Mouse (Mus musculus) CH12.LX (cell line): ENCODE measurements around the gene Adgrg5. TPM values are rescaled to one million over a fixed set of nuclear protein-coding genes. Genes with fewer than 3 reads are reported as not detected.

ENCODE experiments used
- DNase-seq: peaks from one replicate; pipeline ENCODE4 v3.0.0-alpha.2; 2013; ENCODE audit errors: extremely low read depth
- H3K27ac ChIP-seq: 2 replicates; pipeline ENCODE4 v1.5.1; 2012; ENCODE audit warnings: low read depth, mild to moderate bottlenecking, control low read depth, moderate library complexity; ENCODE audit not compliant: insufficient read depth
- H3K27me3 ChIP-seq: replicated peaks from 2 replicates; pipeline ENCODE3; 2012; ENCODE audit warnings: inconsistent platforms
- H3K36me3 ChIP-seq, 2 experiments: replicated peaks in 1 of 2; 2 replicates each; pipeline versions ENCODE3 to v1.6.1; 2012; ENCODE audit warnings: inconsistent platforms in 1 of 2, low read length in 1 of 2, mild to moderate bottlenecking in 1 of 2, mixed read lengths in 1 of 2, moderate library complexity in 1 of 2; ENCODE audit not compliant: control insufficient read depth in 1 of 2, insufficient read depth in 1 of 2
- H3K4me1 ChIP-seq, 2 experiments: 2 replicates each; pipeline ENCODE4 v1.6.1; 2012; ENCODE audit warnings: inconsistent platforms in 1 of 2, moderate library complexity in 1 of 2; ENCODE audit not compliant: insufficient read depth in 2 of 2, control insufficient read depth in 1 of 2
- H3K4me2 ChIP-seq: 2 replicates; pipeline ENCODE4 v1.6.1; 2012; ENCODE audit warnings: low read depth, mild to moderate bottlenecking, control low read depth; ENCODE audit not compliant: poor library complexity, insufficient read depth, severe bottlenecking
- H3K4me3 ChIP-seq, 3 experiments: fragments of 150-350 bp in 1 of 3; sonication (generic) in 1 of 3; replicated peaks in 1 of 3; 2 replicates each; pipeline versions ENCODE3 to v1.5.1; 2011 to 2012; ENCODE audit warnings: low read depth in 2 of 3, low read length in 2 of 3, mild to moderate bottlenecking in 2 of 3, moderate library complexity in 2 of 3, control low read depth in 1 of 3, improper control_type of control experiment in 1 of 3, inconsistent platforms in 1 of 3, mixed read lengths in 1 of 3; ENCODE audit not compliant: poor library complexity in 1 of 3
- H3K79me2 ChIP-seq: replicated peaks from 2 replicates; pipeline ENCODE4 v1.6.1; 2012; ENCODE audit warnings: mild to moderate bottlenecking, moderate library complexity; ENCODE audit not compliant: control insufficient read depth, poor library complexity, insufficient read depth, severe bottlenecking; ENCODE audit errors: extremely low read depth
- H3K9ac ChIP-seq: 2 replicates; pipeline ENCODE4 v1.6.1; 2012; ENCODE audit warnings: low read depth, mild to moderate bottlenecking, control low read depth, moderate library complexity; ENCODE audit not compliant: insufficient read depth
- H3K9me3 ChIP-seq: replicated peaks from 2 replicates; pipeline ENCODE3; 2012; ENCODE audit warnings: low read length, inconsistent platforms, mixed read lengths
- BHLHE40 ChIP-seq: IDR thresholded peaks from 2 replicates; pipeline ENCODE4 v1.6.1; 2011; ENCODE audit warnings: mild to moderate bottlenecking, low read depth, low read length, improper control_type of control experiment
- CTCF ChIP-seq, 2 experiments: IDR thresholded peaks in 1 of 2; conservative IDR thresholded peaks in 1 of 2; 2 replicates each; pipeline ENCODE4 v1.5.1; 2011 to 2012; ENCODE audit warnings: low read depth in 2 of 2, low read length in 2 of 2, improper control_type of control experiment in 1 of 2, inconsistent platforms in 1 of 2, mild to moderate bottlenecking in 1 of 2, moderate library complexity in 1 of 2
- ELF1 ChIP-seq: IDR thresholded peaks from 2 replicates; pipeline ENCODE4 v1.6.1; 2014; ENCODE audit warnings: low read depth, mild to moderate bottlenecking, inconsistent platforms, low read length, improper control_type of control experiment
- EP300 ChIP-seq: IDR thresholded peaks from 2 replicates; pipeline ENCODE4 v1.6.1; 2011; ENCODE audit warnings: low read length, improper control_type of control experiment
- ETS1 ChIP-seq: conservative IDR thresholded peaks from 2 replicates; pipeline ENCODE4 v1.6.1; 2012; ENCODE audit warnings: low read depth, mild to moderate bottlenecking, inconsistent platforms, low read length, improper control_type of control experiment, moderate library complexity
- HCFC1 ChIP-seq: IDR thresholded peaks from 2 replicates; pipeline ENCODE4 v1.6.1; 2012; ENCODE audit warnings: low read depth, mild to moderate bottlenecking, inconsistent platforms, low read length, improper control_type of control experiment
- IRF4 ChIP-seq: IDR thresholded peaks from 2 replicates; pipeline ENCODE4 v1.6.1; 2014; ENCODE audit warnings: low read depth, mild to moderate bottlenecking, inconsistent platforms, low read length, improper control_type of control experiment
- JUN ChIP-seq: IDR thresholded peaks from 2 replicates; pipeline ENCODE4 v1.6.1; 2011; ENCODE audit warnings: low read depth, mild to moderate bottlenecking, low read length, improper control_type of control experiment, moderate library complexity; ENCODE audit not compliant: insufficient read depth
- MAFK ChIP-seq: IDR thresholded peaks from 2 replicates; pipeline ENCODE4 v1.6.1; 2011; ENCODE audit warnings: low read length, improper control_type of control experiment; ENCODE audit not compliant: insufficient replicate concordance
- MEF2A ChIP-seq: IDR thresholded peaks from 2 replicates; pipeline ENCODE4 v1.6.1; 2014; ENCODE audit warnings: low read depth, mild to moderate bottlenecking, inconsistent platforms, low read length, improper control_type of control experiment, borderline replicate concordance
- MYC ChIP-seq: IDR thresholded peaks from 2 replicates; pipeline ENCODE4 v1.6.1; 2011; ENCODE audit warnings: low read depth, mild to moderate bottlenecking, improper control_type of control experiment, low read length
- NELFE ChIP-seq: IDR thresholded peaks from 2 replicates; pipeline ENCODE4 v1.6.1; 2011; ENCODE audit warnings: low read depth, low read length, improper control_type of control experiment
- PAX5 ChIP-seq: IDR thresholded peaks from 2 replicates; pipeline ENCODE4 v1.6.1; 2012; ENCODE audit warnings: low read length, inconsistent platforms, mixed read lengths
- POLR2A ChIP-seq: IDR thresholded peaks from 2 replicates; pipeline ENCODE4 v1.6.1; 2011; ENCODE audit warnings: low read depth, mild to moderate bottlenecking, improper control_type of control experiment, low read length
- RAD21 ChIP-seq: IDR thresholded peaks from 2 replicates; pipeline ENCODE4 v1.6.1; 2011; ENCODE audit warnings: low read depth, mild to moderate bottlenecking, low read length, improper control_type of control experiment, moderate library complexity
- SMC3 ChIP-seq: IDR thresholded peaks from 2 replicates; pipeline ENCODE4 v1.6.1; 2011; ENCODE audit warnings: low read depth, low read length, improper control_type of control experiment
- TBP ChIP-seq: conservative IDR thresholded peaks from 2 replicates; pipeline ENCODE4 v1.6.1; 2011; ENCODE audit warnings: low read depth, low read length, improper control_type of control experiment
- USF1 ChIP-seq: IDR thresholded peaks from 2 replicates; pipeline ENCODE4 v1.6.1; 2014; ENCODE audit warnings: low read depth, mild to moderate bottlenecking, inconsistent platforms, low read length, improper control_type of control experiment
- USF2 ChIP-seq: conservative IDR thresholded peaks from 2 replicates; pipeline ENCODE4 v1.6.1; 2011; ENCODE audit warnings: low read depth, low read length, improper control_type of control experiment
- ZC3H11A ChIP-seq: IDR thresholded peaks from 2 replicates; pipeline ENCODE4 v1.6.1; 2012; ENCODE audit warnings: low read depth, mild to moderate bottlenecking, inconsistent platforms, low read length, improper control_type of control experiment
- ZNF384 ChIP-seq: IDR thresholded peaks from 2 replicates; pipeline ENCODE4 v1.6.1; 2012; ENCODE audit warnings: low read depth, low read length, improper control_type of control experiment, inconsistent platforms
- dilution Hi-C: fragments of 300-500 bp; cut with MboI; formaldehyde crosslinking; loops from 2 replicates; pipeline ENCODE4 v1.14.3; 2020; ENCODE audit warnings: low sequenced_read_pairs; ENCODE audit not compliant: extremely low pct_unique_long_range_greater_than_20kb, extremely low pct_ligation_motif_present
- in situ Hi-C: fragments of 300-500 bp; cut with MboI; formaldehyde crosslinking; loops from 3 replicates; pipeline ENCODE4 v1.14.3; 2019; ENCODE audit warnings: low sequenced_read_pairs, low pct_ligation_motif_present, low pct_unique_long_range_greater_than_20kb, mixed read lengths
- polyA plus RNA-seq: library from polyadenylated mRNA; unstranded; fragments of >175 nt; gene quantifications from 2 replicates; pipeline ENCODE4 v1.2.1, GENCODE M21; 2012; ENCODE audit warnings: low read depth; ENCODE audit not compliant: insufficient read length
- total RNA-seq, 2 experiments: library from RNA; depleted of rRNA; stranded (reverse); fragments of 300-350 nt in 1 of 2; fragments of >200 nt in 1 of 2; gene quantifications; 2 replicates each; pipeline ENCODE4 v1.2.3; 2012 to 2014

Gene Adgrg5
- total and polyA plus RNA-seq, 3 experiments = 0.81 to 10.0 (median 6.9) TPM

- Histone ChIP-seq H3K9ac (no peak overlapping the region), H3K4me2 (no peak overlapping the region), H3K79me2 (no peaks in the 10 kb centered on the region), H3K27ac (no peak overlapping the region), H3K36me3 (no peaks in the 10 kb centered on the region), H3K4me3 (no peak overlapping the region), H3K4me1 (peaks cover 9 to 27% of the 10 kb centered on the region in 2 experiments), H3K27me3 (peaks cover 3% of the 10 kb centered on the region), H3K9me3 (peaks cover 4% of the 10 kb centered on the region)
- dilution Hi-C loops = no loop called here
- peak; percentile 80 for TF ChIP-seq ZC3H11A
- TF ChIP-seq TBP = no peak
- no peak for TF ChIP-seq POLR2A
- TF ChIP-seq PAX5 = no peak
- peak; percentile 89 for TF ChIP-seq RAD21
- peak; percentile 95 to 97 for TF ChIP-seq CTCF (conservative IDR thresholded peaks at IDR 0.05 in 1 of 2, IDR thresholded peaks at IDR 0.05 in 1 of 2; ENCODE audit: low read depth in 2 of 2, low read length in 2 of 2)
- peak; percentile 39; the same call in 1 of the 2 replicates for TF ChIP-seq MYC
- TF ChIP-seq SMC3 = peak; percentile 96
- in situ Hi-C loops = no loop called here
- peak; percentile 72 for DNase-seq
Observed at GRCm38 (mm10) chr8:94950046-94950445, 26.6 kb downstream of the Adgrg5 start.

- H3K4me2 ChIP-seq = no peak overlapping the region
- no peak overlapping the region for H3K27ac ChIP-seq
- H3K79me2 ChIP-seq = no peaks in the 10 kb centered on the region
- peaks cover 10 to 30% of the 10 kb centered on the region in 2 experiments for H3K4me1 ChIP-seq
- dilution Hi-C loops = no loop called here
- H3K4me3 ChIP-seq = no peak overlapping the region
- no peak for DNase-seq
- no peak overlapping the region for H3K9ac ChIP-seq
- no peak for TF ChIP-seq MEF2A
- TF ChIP-seq IRF4 = no peak
- no peak for TF ChIP-seq NELFE
- no peak for TF ChIP-seq JUN
- TF ChIP-seq USF1 = no peak
- TF ChIP-seq HCFC1 = no peak
- no peak for TF ChIP-seq USF2
- no peak for TF ChIP-seq ELF1
- no peaks in the 10 kb centered on the region for H3K36me3 ChIP-seq
- peaks cover 4% of the 10 kb centered on the region for H3K9me3 ChIP-seq
- H3K27me3 ChIP-seq = peaks cover 2% of the 10 kb centered on the region
- in situ Hi-C loops = no loop called here
Observed at GRCm38 (mm10) chr8:94950458-94950857, 27.0 kb downstream of the Adgrg5 start.

- dilution Hi-C loops = no loop called here
- Histone ChIP-seq H3K27ac (no peak overlapping the region), H3K4me2 (no peak overlapping the region)
Observed at GRCm38 (mm10) chr8:94952086-94952485, 28.6 kb downstream of the Adgrg5 start.

More at GRCm38 (mm10) chr8:94952086-94952485, 28.6 kb downstream of the Adgrg5 start:
- Histone ChIP-seq H3K79me2 (no peaks in the 10 kb centered on the region), H3K4me1 (peaks cover 16 to 42% of the 10 kb centered on the region in 2 experiments), H3K4me3 (no peak overlapping the region), H3K9ac (no peak overlapping the region), H3K27me3 (no peaks in the 10 kb centered on the region), H3K9me3 (peaks cover 4% of the 10 kb centered on the region), H3K36me3 (no peaks in the 10 kb centered on the region)
- in situ Hi-C loops = no loop called here
- DNase-seq = no peak
- TF ChIP-seq USF1 (no peak), BHLHE40 (no peak), ETS1 (no peak), MAFK (no peak), EP300 (no peak), HCFC1 (no peak), ELF1 (no peak), ZC3H11A (no peak), ZNF384 (no peak), USF2 (no peak), RAD21 (no peak)
